Mouse (Mus musculus) limb, embryonic 10.5 days (tissue): ENCODE results near the gene Stpg2. TPM values are rescaled to one million over a fixed set of nuclear protein-coding genes. Genes with fewer than 3 reads are reported as not detected.
"Not testable (repeated sequence)": the region's sequence is repeated elsewhere in the genome, so short reads cannot be mapped to it uniquely, and the experiment has no call there.

Experiments
- DNase-seq: peaks from one replicate; pipeline ENCODE4 v3.0.0-alpha.2; 2017; ENCODE audit warnings: low spot score
- H3K27ac ChIP-seq: fragments of 300-500 bp; sonication (generic); 2 replicates; pipeline ENCODE4 v1.5.1; 2016; ENCODE audit warnings: mild to moderate bottlenecking
- H3K27me3 ChIP-seq: fragments of 300-500 bp; sonication (generic); 2 replicates; pipeline ENCODE4 v1.6.1; 2016; ENCODE audit warnings: low read depth, mild to moderate bottlenecking; ENCODE audit not compliant: poor library complexity, severe bottlenecking
- H3K36me3 ChIP-seq: fragments of 300-500 bp; sonication (generic); 2 replicates; pipeline ENCODE4 v1.6.1; 2016; ENCODE audit warnings: mild to moderate bottlenecking, moderate library complexity
- H3K4me1 ChIP-seq: fragments of 300-500 bp; sonication (generic); 2 replicates; pipeline ENCODE4 v1.6.1; 2016
- H3K4me3 ChIP-seq: fragments of 300-500 bp; sonication (generic); 2 replicates; pipeline ENCODE4 v1.5.1; 2016; ENCODE audit warnings: mild to moderate bottlenecking, moderate library complexity
- H3K9me3 ChIP-seq: fragments of 300-500 bp; sonication (generic); replicated peaks from 2 replicates; pipeline ENCODE4 v1.6.1; 2016; ENCODE audit warnings: mild to moderate bottlenecking
- WGBS: fragments of 180-500 bp; shearing (Covaris S2); methylation state at CpG from one replicate; pipeline ENCODE4 v1.1.7; 2016; 5-methylcytosine and 5-hydroxymethylcytosine counted together
- polyA plus RNA-seq: library from polyadenylated mRNA; unstranded; fragments of >200 nt; fragmentation: Nextera tagmentation; extraction: Ambion mirVana; gene quantifications from 2 replicates; pipeline ENCODE4 v1.2.1, GENCODE M21; 2016

Gene Stpg2
- polyA plus RNA-seq, 1 experiment from 2014 or later: 0.09 TPM

GRCm38 (mm10) chr3:139245219-139245618 is 39.7 kb downstream of the Stpg2 start:
- H3K9me3 ChIP-seq: no peaks in the 10 kb centered on the region
- no peak overlapping the region for H3K4me3 ChIP-seq
- H3K4me1 ChIP-seq: peaks cover 2% of the 10 kb centered on the region; the same call in 1 of the 2 replicates
- no peak for DNase-seq
- H3K27me3 ChIP-seq: no peaks in the 10 kb centered on the region
- 84% methylated on average over 2 of the region's 2 CpGs for WGBS
- no peak overlapping the region for H3K27ac ChIP-seq
- no peaks in the 10 kb centered on the region for H3K36me3 ChIP-seq

- no peaks in the 10 kb centered on the region for H3K4me1 ChIP-seq
- no peak for DNase-seq
- no peak overlapping the region for H3K27ac ChIP-seq
- H3K27me3 ChIP-seq: no peaks in the 10 kb centered on the region
- WGBS: 46% methylated on average over 4 of the region's 4 CpGs
- H3K9me3 ChIP-seq: no peaks in the 10 kb centered on the region
- H3K36me3 ChIP-seq: no peaks in the 10 kb centered on the region
- no peak overlapping the region for H3K4me3 ChIP-seq
Measured at GRCm38 (mm10) chr3:139246508-139246907, 41.0 kb downstream of the Stpg2 start.

- DNase-seq, H3K36me3 ChIP-seq, H3K27me3 ChIP-seq, H3K4me3 ChIP-seq, H3K27ac ChIP-seq, H3K4me1 ChIP-seq, H3K9me3 ChIP-seq: not testable (repeated sequence)
- WGBS: 89% methylated on average over 4 of the region's 4 CpGs
Measured at GRCm38 (mm10) chr3:139262359-139262758, 56.9 kb downstream of the Stpg2 start.

- H3K4me3 ChIP-seq: no peak overlapping the region
- no peak overlapping the region for H3K27ac ChIP-seq
- H3K4me1 ChIP-seq: no peaks in the 10 kb centered on the region
- no peaks in the 10 kb centered on the region for H3K9me3 ChIP-seq
- DNase-seq: no peak
- H3K27me3 ChIP-seq: no peaks in the 10 kb centered on the region
- H3K36me3 ChIP-seq: no peaks in the 10 kb centered on the region
Measured at GRCm38 (mm10) chr3:139297909-139298308, 92.4 kb downstream of the Stpg2 start.

- Histone ChIP-seq H3K4me1 (peaks cover 6% of the 10 kb centered on the region; the same call in 1 of the 2 replicates), H3K27ac (no peak overlapping the region), H3K27me3 (no peaks in the 10 kb centered on the region), H3K9me3 (no peaks in the 10 kb centered on the region), H3K36me3 (no peaks in the 10 kb centered on the region), H3K4me3 (no peak overlapping the region)
- DNase-seq: no peak
- 41% methylated on average over 7 of the region's 7 CpGs for WGBS
Measured at GRCm38 (mm10) chr3:139308078-139308809, 102.8 kb downstream of the Stpg2 start.

GRCm38 (mm10) chr3:139311721-139312120 is 106.2 kb downstream of the Stpg2 start:
- no peak overlapping the region for H3K27ac ChIP-seq
- no peak for DNase-seq
- 90% methylated on average over 2 of the region's 2 CpGs for WGBS
- H3K36me3 ChIP-seq: no peaks in the 10 kb centered on the region
- peaks cover 6% of the 10 kb centered on the region; the same call in 1 of the 2 replicates for H3K4me1 ChIP-seq
- H3K4me3 ChIP-seq: no peak overlapping the region
- H3K27me3 ChIP-seq: no peaks in the 10 kb centered on the region
- H3K9me3 ChIP-seq: no peaks in the 10 kb centered on the region

- no peak for DNase-seq
- Histone ChIP-seq H3K27me3 (no peaks in the 10 kb centered on the region), H3K27ac (no peak overlapping the region), H3K9me3 (no peaks in the 10 kb centered on the region), H3K4me1 (no peaks in the 10 kb centered on the region), H3K4me3 (no peak overlapping the region), H3K36me3 (no peaks in the 10 kb centered on the region)
- 92% methylated on average over 3 of the region's 3 CpGs for WGBS
Measured at GRCm38 (mm10) chr3:139380494-139380893, 175.0 kb downstream of the Stpg2 start.

- no peak overlapping the region for H3K4me3 ChIP-seq
- no peaks in the 10 kb centered on the region for H3K4me1 ChIP-seq
- DNase-seq: no peak
- no peaks in the 10 kb centered on the region for H3K36me3 ChIP-seq
- 83% methylated on average over 9 of the region's 9 CpGs for WGBS
- no peak overlapping the region for H3K27ac ChIP-seq
- H3K9me3 ChIP-seq: no peaks in the 10 kb centered on the region
- H3K27me3 ChIP-seq: no peaks in the 10 kb centered on the region
Measured at GRCm38 (mm10) chr3:139397077-139397865, 191.8 kb downstream of the Stpg2 start.

GRCm38 (mm10) chr3:139404673-139405072 is 199.2 kb downstream of the Stpg2 start:
- Histone ChIP-seq H3K27ac (no peak overlapping the region), H3K4me3 (no peak overlapping the region), H3K27me3 (no peaks in the 10 kb centered on the region), H3K9me3 (no peaks in the 10 kb centered on the region), H3K4me1 (no peaks in the 10 kb centered on the region), H3K36me3 (no peaks in the 10 kb centered on the region)
- DNase-seq: no peak
- 91% methylated on average over 3 of the region's 3 CpGs for WGBS

- no peaks in the 10 kb centered on the region for H3K9me3 ChIP-seq
- no peak overlapping the region for H3K27ac ChIP-seq
- H3K4me1 ChIP-seq: no peaks in the 10 kb centered on the region
- H3K36me3 ChIP-seq: no peaks in the 10 kb centered on the region
- no peak for DNase-seq
- WGBS: 81% methylated on average over 5 of the region's 5 CpGs
- H3K27me3 ChIP-seq: no peaks in the 10 kb centered on the region
- no peak overlapping the region for H3K4me3 ChIP-seq
Measured at GRCm38 (mm10) chr3:139419142-139419541, 213.6 kb downstream of the Stpg2 start.

GRCm38 (mm10) chr3:139442170-139442569 is 236.7 kb downstream of the Stpg2 start:
- 87% methylated on average over 7 of the region's 7 CpGs for WGBS
- no peaks in the 10 kb centered on the region for H3K27me3 ChIP-seq
- DNase-seq: no peak

GRCm38 (mm10) chr3:139495939-139496338 is 290.4 kb downstream of the Stpg2 start:
- WGBS: 79% methylated on average over 3 of the region's 3 CpGs
- no peaks in the 10 kb centered on the region for H3K9me3 ChIP-seq

More at GRCm38 (mm10) chr3:139442170-139442569, 236.7 kb downstream of the Stpg2 start:
- H3K4me1 ChIP-seq: no peaks in the 10 kb centered on the region
- H3K36me3 ChIP-seq: no peaks in the 10 kb centered on the region
- H3K9me3 ChIP-seq: no peaks in the 10 kb centered on the region
- no peak overlapping the region for H3K4me3 ChIP-seq
- H3K27ac ChIP-seq: no peak overlapping the region

GRCm38 (mm10) chr3:139502216-139502615 is 296.7 kb downstream of the Stpg2 start:
- Histone ChIP-seq H3K27ac (no peak overlapping the region), H3K9me3 (no peaks in the 10 kb centered on the region), H3K27me3 (no peaks in the 10 kb centered on the region), H3K36me3 (no peaks in the 10 kb centered on the region), H3K4me3 (no peak overlapping the region), H3K4me1 (no peaks in the 10 kb centered on the region)
- DNase-seq: no peak
- WGBS: 84% methylated on average over 5 of the region's 5 CpGs

More at GRCm38 (mm10) chr3:139495939-139496338, 290.4 kb downstream of the Stpg2 start:
- no peak for DNase-seq
- no peak overlapping the region for H3K4me3 ChIP-seq
- H3K36me3 ChIP-seq: no peaks in the 10 kb centered on the region
- H3K27me3 ChIP-seq: no peaks in the 10 kb centered on the region
- H3K27ac ChIP-seq: no peak overlapping the region
- no peaks in the 10 kb centered on the region for H3K4me1 ChIP-seq
